In genomic region chr11:29512818-29513535, GRCm38 (mm10) we compare ENCODE assay signal across 31 mouse cellular contexts. TPM values are rescaled to one million over a fixed set of nuclear protein-coding genes. Genes with fewer than 3 reads are reported as not detected.
A peak's percentile ranks its signal among the peaks of the same experiment; 100 is the strongest.
DNase-seq lines count a peak whose midpoint lies in the region; ATAC-seq and TF ChIP-seq lines count a peak whose summit lies in the region.
"Had no signal": no experiment of that assay in that cellular context is flagged by ENCODE, and none has a peak within 500 bp of the region (broad histone marks: within the 10 kb centered on the region; RNA-seq: fewer than 3 reads in every experiment).

No protein-coding gene starts in this region.

- no peak overlapping the region for H3K4me2 ChIP-seq in midbrain, postnatal 0 days (ENCODE audit: low read depth, low read length, poor library complexity, severe bottlenecking)
- H3K4me2 ChIP-seq: midbrain, embryonic 13.5 days had no signal

- no peaks in the 10 kb centered on the region for H3K9me3 ChIP-seq in midbrain, postnatal 0 days (ENCODE audit: low read length)
- H3K9me3 ChIP-seq in midbrain, embryonic 10.5 days (replicated peaks), result no peaks in the 10 kb centered on the region
- no peaks in the 10 kb centered on the region for H3K9me3 ChIP-seq in limb, embryonic 10.5 days (replicated peaks)
- H3K9me3 ChIP-seq: embryonic facial prominence, embryonic 10.5 days; embryonic facial prominence, embryonic 15.5 days; forebrain, embryonic 13.5 days; hindbrain, embryonic 10.5 days; hindbrain, embryonic 15.5 days; intestine, embryonic 15.5 days; limb, embryonic 15.5 days; midbrain, embryonic 13.5 days; neural tube, embryonic 15.5 days; stomach, embryonic 15.5 days had no signal

- peaks cover 5% of the 10 kb centered on the region; the same call in 1 of the 2 replicates for H3K36me3 ChIP-seq in midbrain, postnatal 0 days (ENCODE audit: insufficient read depth, low read length)
- H3K36me3 ChIP-seq in midbrain, embryonic 10.5 days, result peaks cover 28% of the 10 kb centered on the region
- peaks cover 27% of the 10 kb centered on the region for H3K36me3 ChIP-seq in limb, embryonic 10.5 days
- H3K36me3 ChIP-seq: intestine, embryonic 15.5 days; stomach, embryonic 15.5 days had no signal

- no peak for ATAC-seq in midbrain, postnatal 0 days (ENCODE audit: low FRiP score)
- ATAC-seq: forebrain, embryonic 13.5 days; intestine, embryonic 15.5 days; midbrain, embryonic 13.5 days had no signal

- no peak overlapping the region for H3K9ac ChIP-seq in midbrain, postnatal 0 days (replicated peaks; ENCODE audit: low read length, poor library complexity, severe bottlenecking)
- H3K9ac ChIP-seq: embryonic facial prominence, embryonic 15.5 days; forebrain, embryonic 13.5 days; hindbrain, embryonic 15.5 days; intestine, embryonic 15.5 days; limb, embryonic 15.5 days; liver, embryonic 14.5 days; lung, embryonic 14.5 days; midbrain, embryonic 13.5 days; neural tube, embryonic 15.5 days; stomach, embryonic 15.5 days had no signal

- H3K4me3 ChIP-seq in layer of hippocampus, adult 2 months, result no peak overlapping the region
- H3K4me3 ChIP-seq in midbrain, postnatal 0 days (ENCODE audit: low read depth, low read length), result no peak overlapping the region
- no peak overlapping the region for H3K4me3 ChIP-seq in midbrain, embryonic 10.5 days
- H3K4me3 ChIP-seq in limb, embryonic 10.5 days, result no peak overlapping the region
- H3K4me3 ChIP-seq: forebrain, embryonic 13.5 days; intestine, embryonic 15.5 days; midbrain, embryonic 13.5 days; neural tube, embryonic 15.5 days; stomach, embryonic 15.5 days had no signal

- peak; percentile 16 for DNase-seq in cerebellum, adult 9-10 months
- DNase-seq in cerebellum, postnatal 25 days, result no peak
- no peak for DNase-seq in layer of hippocampus, adult 2 months (ENCODE audit: low spot score in 2 of 2)
- no peak for DNase-seq in layer of hippocampus, adult 9-11 months
- no peak for DNase-seq in midbrain, postnatal 0 days (ENCODE audit: low spot score)
- DNase-seq in midbrain, embryonic 10.5 days (ENCODE audit: low spot score), result no peak
- no peak for DNase-seq in B cell, adult 2 months
- DNase-seq in limb, embryonic 10.5 days (ENCODE audit: low spot score), result no peak
- DNase-seq: adrenal gland, postnatal 25 days; cerebellum, adult 11-12 months; cerebellum, postnatal 14 days; gastrocnemius, adult 2 months; heart, postnatal 14 days; kidney, adult 2 months; kidney, postnatal 14 days; left cerebral cortex, postnatal 4 days; lung, embryonic 14.5 days; lung, postnatal 36 days; retina, postnatal 1 day; right cerebral cortex, postnatal 25 days had no signal

- TF ChIP-seq CTCF in layer of hippocampus, adult 2 months (conservative IDR thresholded peaks at IDR 0.05), result peak; percentile 52
- 0 out of 2 replicates have a peak, but pooled peaks have one; percentile 15 for TF ChIP-seq CTCF in midbrain, postnatal 0 days (IDR thresholded peaks at IDR 0.05)

- WGBS in midbrain, postnatal 0 days, result 95% methylated on average over 4 of the region's 4 CpGs
- 91% methylated on average over 4 of the region's 4 CpGs for WGBS in midbrain, embryonic 10.5 days
- 91% methylated on average over 4 of the region's 4 CpGs for WGBS in limb, embryonic 10.5 days

- H3K27me3 ChIP-seq in midbrain, postnatal 0 days (ENCODE audit: insufficient read depth, low read length), result no peaks in the 10 kb centered on the region
- no peaks in the 10 kb centered on the region for H3K27me3 ChIP-seq in midbrain, embryonic 10.5 days (ENCODE audit: low read depth, poor library complexity, severe bottlenecking)
- H3K27me3 ChIP-seq in limb, embryonic 10.5 days (ENCODE audit: low read depth, poor library complexity, severe bottlenecking), result no peaks in the 10 kb centered on the region
- H3K27me3 ChIP-seq: embryonic facial prominence, embryonic 15.5 days; forebrain, embryonic 13.5 days; hindbrain, embryonic 15.5 days; intestine, embryonic 15.5 days; limb, embryonic 15.5 days; midbrain, embryonic 13.5 days; neural tube, embryonic 15.5 days; stomach, embryonic 15.5 days had no signal

- H3K27ac ChIP-seq in layer of hippocampus, adult 2 months, result no peak overlapping the region
- H3K27ac ChIP-seq in midbrain, postnatal 0 days (ENCODE audit: low read depth, low read length), result no peak overlapping the region
- H3K27ac ChIP-seq in midbrain, embryonic 10.5 days (replicated peaks), result no peak overlapping the region
- H3K27ac ChIP-seq in limb, embryonic 10.5 days, result no peak overlapping the region
- H3K27ac ChIP-seq: embryonic facial prominence, embryonic 10.5 days; embryonic facial prominence, embryonic 15.5 days; forebrain, embryonic 13.5 days; gastrocnemius, adult 2 months; hindbrain, embryonic 10.5 days; hindbrain, embryonic 15.5 days; intestine, embryonic 15.5 days; limb, embryonic 15.5 days; midbrain, embryonic 13.5 days; neural tube, embryonic 15.5 days; stomach, embryonic 15.5 days had no signal

- no peaks in the 10 kb centered on the region for H3K4me1 ChIP-seq in midbrain, postnatal 0 days (ENCODE audit: insufficient read depth, low read length)
- H3K4me1 ChIP-seq in midbrain, embryonic 10.5 days, result peaks cover 13% of the 10 kb centered on the region
- H3K4me1 ChIP-seq in limb, embryonic 10.5 days, result peaks cover 7% of the 10 kb centered on the region

RNA-seq across cellular contexts. Expression of gene Prorsd1, which starts 1.9 kb away (rescaled TPM):
- total RNA-seq in layer of hippocampus, adult 2 months (2021), result 1 to 10 TPM; 4.1 to 6.8 TPM
- 1.2 and 3.2 TPM in 2 replicates for total RNA-seq in midbrain, postnatal 0 days (2014; rRNA removed)
- polyA plus RNA-seq in midbrain, postnatal 0 days (2015; fragmentation: Nextera tagmentation; extraction: Ambion mirVana), result 7.8 and 8.9 TPM in 2 replicates
- polyA plus RNA-seq in midbrain, embryonic 10.5 days (2016; fragmentation: Nextera tagmentation; extraction: Ambion mirVana), result 19.6 and 19.8 TPM in 2 replicates
- 19.2 and 19.8 TPM in 2 replicates for polyA plus RNA-seq in limb, embryonic 10.5 days (2016; fragmentation: Nextera tagmentation; extraction: Ambion mirVana)

RNA-seq across cellular contexts. Expression of gene Mtif2, which starts 13.2 kb away (rescaled TPM):
- 10 to 100 TPM; 37.1 to 38.9 TPM for total RNA-seq in layer of hippocampus, adult 2 months (2021)
- 19.7 and 34.3 TPM in 2 replicates for total RNA-seq in midbrain, postnatal 0 days (2014; rRNA removed)
- polyA plus RNA-seq in midbrain, postnatal 0 days (2015; fragmentation: Nextera tagmentation; extraction: Ambion mirVana), result 30.5 and 35.9 TPM in 2 replicates
- 46.6 and 56.7 TPM in 2 replicates for polyA plus RNA-seq in midbrain, embryonic 10.5 days (2016; fragmentation: Nextera tagmentation; extraction: Ambion mirVana)
- 43.1 and 45.2 TPM in 2 replicates for polyA plus RNA-seq in limb, embryonic 10.5 days (2016; fragmentation: Nextera tagmentation; extraction: Ambion mirVana)

RNA-seq across cellular contexts. Expression of gene Clhc1, which starts 34.8 kb away (rescaled TPM):
- under 1 TPM in 1 of 2 experiments, not detected in 1; 0.38 TPM for total RNA-seq in layer of hippocampus, adult 2 months (2021)
- 1.2 TPM in 1 of 2 replicates, not detected in the other for total RNA-seq in midbrain, postnatal 0 days (2014; rRNA removed)
- 0.15 TPM in 1 of 2 replicates, not detected in the other for polyA plus RNA-seq in midbrain, postnatal 0 days (2015; fragmentation: Nextera tagmentation; extraction: Ambion mirVana)
- 0.12 and 0.47 TPM in 2 replicates for polyA plus RNA-seq in midbrain, embryonic 10.5 days (2016; fragmentation: Nextera tagmentation; extraction: Ambion mirVana)
- 0.18 TPM in 1 of 2 replicates, not detected in the other for polyA plus RNA-seq in limb, embryonic 10.5 days (2016; fragmentation: Nextera tagmentation; extraction: Ambion mirVana)
- total RNA-seq: gastrocnemius, adult 2 months; heart, postnatal 14 days had no signal
- polyA plus RNA-seq: intestine, embryonic 15.5 days had no signal

RNA-seq across cellular contexts. Expression of gene Rps27a, which starts 34.9 kb away (rescaled TPM):
- 100 to 1,000 TPM; 459 to 490 TPM for total RNA-seq in layer of hippocampus, adult 2 months (2021)
- total RNA-seq in midbrain, postnatal 0 days (2014; rRNA removed), result 314 and 575 TPM in 2 replicates
- polyA plus RNA-seq in midbrain, postnatal 0 days (2015; fragmentation: Nextera tagmentation; extraction: Ambion mirVana), result 518 and 553 TPM in 2 replicates
- 887 and 1,041 TPM in 2 replicates for polyA plus RNA-seq in midbrain, embryonic 10.5 days (2016; fragmentation: Nextera tagmentation; extraction: Ambion mirVana)
- 1,063 and 1,282 TPM in 2 replicates for polyA plus RNA-seq in limb, embryonic 10.5 days (2016; fragmentation: Nextera tagmentation; extraction: Ambion mirVana)
